Comparison of ENCODE assay signal across 8 mouse cellular contexts in the genomic region with DNA sequence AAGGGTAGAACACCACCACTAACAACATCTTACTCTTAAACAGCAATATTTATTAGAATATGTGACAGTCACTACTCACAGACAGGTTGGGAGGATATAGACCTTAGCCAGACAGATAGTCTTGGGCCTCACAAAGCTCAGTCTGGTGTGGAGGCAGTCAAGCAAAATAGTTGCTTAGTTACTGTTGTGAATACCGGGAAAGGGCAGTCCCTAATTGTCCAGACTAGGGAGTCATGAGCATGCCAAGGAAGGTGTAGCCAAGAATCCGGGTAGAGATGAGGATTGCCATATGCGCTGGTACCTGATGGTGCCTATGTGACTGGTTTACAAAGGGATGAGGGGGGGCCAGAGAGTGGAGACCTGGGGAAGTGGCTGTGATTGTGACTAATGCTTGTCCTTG. TPM values are rescaled to one million over a fixed set of nuclear protein-coding genes. Genes with fewer than 3 reads are reported as not detected.
A peak's percentile ranks its signal among the peaks of the same experiment; 100 is the strongest.
DNase-seq lines count a peak whose midpoint lies in the region; ATAC-seq and TF ChIP-seq lines count a peak whose summit lies in the region.

No protein-coding gene starts in this region.

- H3K27ac ChIP-seq in heart, adult 2 months = peak overlapping the region; percentile 95
- peak overlapping the region; percentile 81; the same call in 1 of the 2 replicates for H3K27ac ChIP-seq in heart, embryonic 15.5 days
- H3K27ac ChIP-seq in limb, embryonic 15.5 days = peak overlapping the region; percentile 67; the same call in 1 of the 2 replicates

- no peaks in the 10 kb centered on the region for H3K27me3 ChIP-seq in heart, adult 2 months (ENCODE audit: control insufficient read depth, insufficient read depth, low read length)
- H3K27me3 ChIP-seq in heart, embryonic 15.5 days = no peaks in the 10 kb centered on the region
- no peaks in the 10 kb centered on the region for H3K27me3 ChIP-seq in limb, embryonic 15.5 days

- 24% methylated on average over 3 of the region's 3 CpGs for WGBS in heart, adult 2 months
- 43% methylated on average over 3 of the region's 3 CpGs for WGBS in heart, embryonic 15.5 days
- WGBS in limb, embryonic 15.5 days = 23% methylated on average over 3 of the region's 3 CpGs

- H3K4me3 ChIP-seq in heart, adult 2 months = peak overlapping the region; percentile 98
- H3K4me3 ChIP-seq in heart, embryonic 15.5 days = peak overlapping the region; percentile 99
- H3K4me3 ChIP-seq in limb, embryonic 15.5 days = peak overlapping the region; percentile 94

- peak overlapping the region; percentile 93 for H3K9ac ChIP-seq in heart, adult 2 months (ENCODE audit: low read depth, low read length)
- H3K9ac ChIP-seq in heart, embryonic 15.5 days = peak overlapping the region; percentile 94
- peak overlapping the region; percentile 80 for H3K9ac ChIP-seq in limb, embryonic 15.5 days

- no peak for ATAC-seq in heart, embryonic 15.5 days (replicated peaks; ENCODE audit: insufficient number of reproducible peaks, insufficient read depth, low FRiP score, low read depth)
- ATAC-seq in limb, embryonic 15.5 days (ENCODE audit: insufficient number of reproducible peaks, low FRiP score, low TSS enrichment, low read depth) = no peak

- no peak for TF ChIP-seq POLR2A in heart, adult 2 months (IDR thresholded peaks at IDR 0.05; ENCODE audit: insufficient read depth, low read depth, low read length)

- intact Hi-C loops in heart, adult 2 months (cut with DNase I) = loop anchor here (5.0 kb wide), 1 partner anchor 275 kb away; a partner anchor contains a TSS

- no peaks in the 10 kb centered on the region for H3K36me3 ChIP-seq in heart, adult 2 months (ENCODE audit: control insufficient read depth, insufficient read depth, low read length)
- peaks cover 22% of the 10 kb centered on the region for H3K36me3 ChIP-seq in heart, embryonic 15.5 days
- H3K36me3 ChIP-seq in limb, embryonic 15.5 days = peaks cover 29% of the 10 kb centered on the region

- DNase-seq in heart, adult 2 months = no peak
- DNase-seq in heart, adult 8-10 months (ENCODE audit: low spot score) = no peak
- DNase-seq in Muller cell, postnatal 12 days (ENCODE audit: inconsistent ontology term) = peak; percentile 28
- no peak for DNase-seq in right cerebral cortex, postnatal 36 days (ENCODE audit: low spot score in 2 of 2)
- DNase-seq in testis, postnatal 14 days (ENCODE audit: low spot score) = no peak
- DNase-seq in embryo, embryonic 10 days (ENCODE audit: low spot score) = no peak

- no peaks in the 10 kb centered on the region for H3K9me3 ChIP-seq in heart, embryonic 15.5 days (replicated peaks)
- H3K9me3 ChIP-seq in limb, embryonic 15.5 days = no peaks in the 10 kb centered on the region

- peak overlapping the region; percentile 83 for H3K4me2 ChIP-seq in heart, embryonic 15.5 days
- H3K4me2 ChIP-seq in limb, embryonic 15.5 days = peak overlapping the region; percentile 80

- H3K79me2 ChIP-seq in heart, adult 2 months (replicated peaks; ENCODE audit: control insufficient read depth, insufficient read depth, low read length) = no peaks in the 10 kb centered on the region

- no peak for TF ChIP-seq CTCF in heart, adult 2 months (IDR thresholded peaks at IDR 0.05)

- H3K4me1 ChIP-seq in heart, adult 2 months (ENCODE audit: control insufficient read depth, insufficient read depth, low read length) = no peaks in the 10 kb centered on the region; the same call in 1 of the 2 replicates
- peaks cover 15% of the 10 kb centered on the region for H3K4me1 ChIP-seq in heart, embryonic 15.5 days (replicated peaks)
- peaks cover 14% of the 10 kb centered on the region for H3K4me1 ChIP-seq in limb, embryonic 15.5 days

- TF ChIP-seq EP300 in heart, adult 2 months (IDR thresholded peaks at IDR 0.05; ENCODE audit: insufficient read depth, low read depth, low read length) = no peak

RNA-seq across cellular contexts. Expression of a gene that starts 0.7 kb away (rescaled TPM):
- 10 to 100 TPM; 48.8 to 50.3 TPM for total RNA-seq in heart, adult 2 months (2021)
- 21.3 and 25.0 TPM in 2 replicates for polyA plus RNA-seq in heart, adult 2 months (2012; rRNA removed)
- total RNA-seq in heart, adult 8-10 months (2022) = 10 to 100 TPM; 50.3 to 54.6 (median 53.3) TPM
- 23.1 and 27.2 TPM in 2 replicates for polyA plus RNA-seq in heart, embryonic 15.5 days (2015; fragmentation: Nextera tagmentation; extraction: Ambion mirVana)
- polyA plus RNA-seq in limb, embryonic 15.5 days (2015; fragmentation: Nextera tagmentation; extraction: Ambion mirVana) = 30.2 and 30.8 TPM in 2 replicates

RNA-seq across cellular contexts. Expression of a gene that starts 21.5 kb away (rescaled TPM):
- under 1 TPM; 0.07 to 0.10 TPM for total RNA-seq in heart, adult 2 months (2021)
- 0.08 and 0.09 TPM in 2 replicates for polyA plus RNA-seq in heart, adult 2 months (2012; rRNA removed)
- total RNA-seq in heart, adult 8-10 months (2022) = under 1 TPM; 0.09 to 0.14 (median 0.09) TPM
- 5.8 and 6.2 TPM in 2 replicates for polyA plus RNA-seq in heart, embryonic 15.5 days (2015; fragmentation: Nextera tagmentation; extraction: Ambion mirVana)
- polyA plus RNA-seq in limb, embryonic 15.5 days (2015; fragmentation: Nextera tagmentation; extraction: Ambion mirVana) = 0.86 and 1.00 TPM in 2 replicates

RNA-seq across cellular contexts. Expression of a gene that starts 28.7 kb away (rescaled TPM):
- total RNA-seq in heart, adult 2 months (2021) = not detected
- 0.14 TPM in 1 of 2 replicates, not detected in the other for polyA plus RNA-seq in heart, adult 2 months (2012; rRNA removed)
- total RNA-seq in heart, adult 8-10 months (2022) = not detected
- not detected in 2 replicates for polyA plus RNA-seq in heart, embryonic 15.5 days (2015; fragmentation: Nextera tagmentation; extraction: Ambion mirVana)
- polyA plus RNA-seq in limb, embryonic 15.5 days (2015; fragmentation: Nextera tagmentation; extraction: Ambion mirVana) = not detected in 2 replicates

RNA-seq across cellular contexts. Expression of a gene that starts 28.9 kb away (rescaled TPM):
- under 1 TPM in 1 of 2 experiments, not detected in 1; 0.45 TPM for total RNA-seq in heart, adult 2 months (2021)
- 0.64 TPM in 1 of 2 replicates, not detected in the other for polyA plus RNA-seq in heart, adult 2 months (2012; rRNA removed)
- total RNA-seq in heart, adult 8-10 months (2022) = not detected
- 0.27 TPM in 1 of 2 replicates, not detected in the other for polyA plus RNA-seq in heart, embryonic 15.5 days (2015; fragmentation: Nextera tagmentation; extraction: Ambion mirVana)
- polyA plus RNA-seq in limb, embryonic 15.5 days (2015; fragmentation: Nextera tagmentation; extraction: Ambion mirVana) = not detected in 2 replicates

RNA-seq across cellular contexts. Expression of a gene that starts 51.3 kb away (rescaled TPM):
- total RNA-seq in heart, adult 2 months (2021) = 1 to 10 TPM; 3.5 to 5.1 TPM
- 5.1 and 7.0 TPM in 2 replicates for polyA plus RNA-seq in heart, adult 2 months (2012; rRNA removed)
- 1 to 10 TPM; 2.3 to 3.3 (median 3.2) TPM for total RNA-seq in heart, adult 8-10 months (2022)
- 283 and 352 TPM in 2 replicates for polyA plus RNA-seq in heart, embryonic 15.5 days (2015; fragmentation: Nextera tagmentation; extraction: Ambion mirVana)
- 445 and 538 TPM in 2 replicates for polyA plus RNA-seq in limb, embryonic 15.5 days (2015; fragmentation: Nextera tagmentation; extraction: Ambion mirVana)
